Mouse (Mus musculus): ENCODE measurements around the gene Gm13272. TPM values are rescaled to one million over a fixed set of nuclear protein-coding genes. Genes with fewer than 3 reads are reported as not detected.
A peak's percentile ranks its signal among the peaks of the same experiment; 100 is the strongest.
"Not testable (repeated sequence)": the region's sequence is repeated elsewhere in the genome, so short reads cannot be mapped to it uniquely, and the experiment has no call there.

Gm13272 gene
- polyA plus RNA-seq (2014; fragmentation: Nextera tagmentation; extraction: Ambion mirVana) = not detected in 2 replicates

- H3K36me3 ChIP-seq (ENCODE audit: control insufficient read depth, insufficient read depth, low read length); H3K9ac ChIP-seq (replicated peaks; ENCODE audit: low read depth, low read length); H3K4me3 ChIP-seq (ENCODE audit: low read depth, low read length); H3K4me2 ChIP-seq (replicated peaks; ENCODE audit: low read depth, low read length); H3K9me3 ChIP-seq (ENCODE audit: control insufficient read depth, low read depth, low read length); H3K27me3 ChIP-seq (ENCODE audit: control insufficient read depth, insufficient read depth, low read length); H3K4me1 ChIP-seq (ENCODE audit: control insufficient read depth, insufficient read depth, low read length); H3K27ac ChIP-seq (ENCODE audit: low read length); ATAC-seq (ENCODE audit: insufficient number of reproducible peaks, insufficient read depth, low FRiP score, low read depth): not testable (repeated sequence)
- no CpG with 5 or more reads among the region's 29 CpGs for WGBS
Measured at GRCm38 (mm10) chr4:88779550-88779949, at the start of gene Gm13272. Gm13272 (plus strand) TSS chr4:88779850.

- H3K27ac ChIP-seq (ENCODE audit: low read length) = no peak overlapping the region
- no peak overlapping the region for H3K4me2 ChIP-seq (replicated peaks; ENCODE audit: low read depth, low read length)
- no peaks in the 10 kb centered on the region for H3K36me3 ChIP-seq (ENCODE audit: control insufficient read depth, insufficient read depth, low read length)
- 7% methylated on average over 2 of the region's 2 CpGs for WGBS
- H3K27me3 ChIP-seq (ENCODE audit: control insufficient read depth, insufficient read depth, low read length) = no peaks in the 10 kb centered on the region
- no peaks in the 10 kb centered on the region for H3K9me3 ChIP-seq (ENCODE audit: control insufficient read depth, low read depth, low read length)
- no peak for ATAC-seq (ENCODE audit: insufficient number of reproducible peaks, insufficient read depth, low FRiP score, low read depth)
- H3K9ac ChIP-seq (replicated peaks; ENCODE audit: low read depth, low read length) = no peak overlapping the region
- no peak overlapping the region for H3K4me3 ChIP-seq (ENCODE audit: low read depth, low read length)
- H3K4me1 ChIP-seq (ENCODE audit: control insufficient read depth, insufficient read depth, low read length) = no peaks in the 10 kb centered on the region
Measured at GRCm38 (mm10) chr4:88738480-88738879, 41.2 kb upstream of the Gm13272 start.

- Histone ChIP-seq H3K9me3 (ENCODE audit: control insufficient read depth, low read depth, low read length) (no peaks in the 10 kb centered on the region), H3K4me3 (ENCODE audit: low read depth, low read length) (no peak overlapping the region), H3K36me3 (ENCODE audit: control insufficient read depth, insufficient read depth, low read length) (no peaks in the 10 kb centered on the region), H3K27me3 (ENCODE audit: control insufficient read depth, insufficient read depth, low read length) (no peaks in the 10 kb centered on the region), H3K4me2 (replicated peaks; ENCODE audit: low read depth, low read length) (no peak overlapping the region), H3K27ac (ENCODE audit: low read length) (no peak overlapping the region), H3K9ac (replicated peaks; ENCODE audit: low read depth, low read length) (no peak overlapping the region), H3K4me1 (ENCODE audit: control insufficient read depth, insufficient read depth, low read length) (no peaks in the 10 kb centered on the region)
- 91% methylated on average over 6 of the region's 6 CpGs for WGBS
- ATAC-seq (ENCODE audit: insufficient number of reproducible peaks, insufficient read depth, low FRiP score, low read depth) = no peak
Measured at GRCm38 (mm10) chr4:88739036-88739435, 40.6 kb upstream of the Gm13272 start.

GRCm38 (mm10) chr4:88741426-88741825, 38.2 kb upstream of the Gm13272 start:
- Histone ChIP-seq H3K36me3 (ENCODE audit: control insufficient read depth, insufficient read depth, low read length) (no peaks in the 10 kb centered on the region), H3K9me3 (ENCODE audit: control insufficient read depth, low read depth, low read length) (no peaks in the 10 kb centered on the region), H3K27ac (ENCODE audit: low read length) (no peak overlapping the region), H3K4me1 (ENCODE audit: control insufficient read depth, insufficient read depth, low read length) (no peaks in the 10 kb centered on the region), H3K27me3 (ENCODE audit: control insufficient read depth, insufficient read depth, low read length) (no peaks in the 10 kb centered on the region), H3K4me2 (replicated peaks; ENCODE audit: low read depth, low read length) (no peak overlapping the region), H3K4me3 (ENCODE audit: low read depth, low read length) (no peak overlapping the region), H3K9ac (replicated peaks; ENCODE audit: low read depth, low read length) (no peak overlapping the region)
- 88% methylated on average over 4 of the region's 4 CpGs for WGBS
- no peak for ATAC-seq (ENCODE audit: insufficient number of reproducible peaks, insufficient read depth, low FRiP score, low read depth)

- no peak overlapping the region for H3K9ac ChIP-seq (replicated peaks; ENCODE audit: low read depth, low read length)
Measured at GRCm38 (mm10) chr4:88742771-88743371, 36.8 kb upstream of the Gm13272 start.

GRCm38 (mm10) chr4:88744207-88744606, 35.4 kb upstream of the Gm13272 start:
- no peak for ATAC-seq (ENCODE audit: insufficient number of reproducible peaks, insufficient read depth, low FRiP score, low read depth)
- H3K36me3 ChIP-seq (ENCODE audit: control insufficient read depth, insufficient read depth, low read length) = no peaks in the 10 kb centered on the region
- no peak overlapping the region for H3K9ac ChIP-seq (replicated peaks; ENCODE audit: low read depth, low read length)
- 71% methylated on average over 3 of the region's 3 CpGs for WGBS
- H3K27me3 ChIP-seq (ENCODE audit: control insufficient read depth, insufficient read depth, low read length) = no peaks in the 10 kb centered on the region
- no peak overlapping the region for H3K27ac ChIP-seq (ENCODE audit: low read length)
- no peaks in the 10 kb centered on the region for H3K4me1 ChIP-seq (ENCODE audit: control insufficient read depth, insufficient read depth, low read length)
- no peaks in the 10 kb centered on the region for H3K9me3 ChIP-seq (ENCODE audit: control insufficient read depth, low read depth, low read length)
- H3K4me3 ChIP-seq (ENCODE audit: low read depth, low read length) = no peak overlapping the region
- no peak overlapping the region for H3K4me2 ChIP-seq (replicated peaks; ENCODE audit: low read depth, low read length)

More at GRCm38 (mm10) chr4:88742771-88743371, 36.8 kb upstream of the Gm13272 start:
- WGBS = 58% methylated on average over 7 of the region's 7 CpGs
- no peak overlapping the region for H3K4me2 ChIP-seq (replicated peaks; ENCODE audit: low read depth, low read length)
- H3K4me1 ChIP-seq (ENCODE audit: control insufficient read depth, insufficient read depth, low read length) = no peaks in the 10 kb centered on the region
- no peak for ATAC-seq (ENCODE audit: insufficient number of reproducible peaks, insufficient read depth, low FRiP score, low read depth)
- H3K4me3 ChIP-seq (ENCODE audit: low read depth, low read length) = no peak overlapping the region
- no peaks in the 10 kb centered on the region for H3K36me3 ChIP-seq (ENCODE audit: control insufficient read depth, insufficient read depth, low read length)
- peak overlapping the region; percentile 35; the same call in 1 of the 2 replicates for H3K27ac ChIP-seq (ENCODE audit: low read length)
- no peaks in the 10 kb centered on the region for H3K9me3 ChIP-seq (ENCODE audit: control insufficient read depth, low read depth, low read length)
- H3K27me3 ChIP-seq (ENCODE audit: control insufficient read depth, insufficient read depth, low read length) = no peaks in the 10 kb centered on the region

GRCm38 (mm10) chr4:88749926-88750325, 29.7 kb upstream of the Gm13272 start:
- Histone ChIP-seq H3K9me3 (ENCODE audit: control insufficient read depth, low read depth, low read length) (no peaks in the 10 kb centered on the region), H3K4me1 (ENCODE audit: control insufficient read depth, insufficient read depth, low read length) (no peaks in the 10 kb centered on the region), H3K27me3 (ENCODE audit: control insufficient read depth, insufficient read depth, low read length) (no peaks in the 10 kb centered on the region), H3K4me3 (ENCODE audit: low read depth, low read length) (no peak overlapping the region), H3K4me2 (replicated peaks; ENCODE audit: low read depth, low read length) (no peak overlapping the region), H3K36me3 (ENCODE audit: control insufficient read depth, insufficient read depth, low read length) (no peaks in the 10 kb centered on the region), H3K9ac (replicated peaks; ENCODE audit: low read depth, low read length) (no peak overlapping the region), H3K27ac (ENCODE audit: low read length) (no peak overlapping the region)
- no peak for ATAC-seq (ENCODE audit: insufficient number of reproducible peaks, insufficient read depth, low FRiP score, low read depth)
- WGBS = 50% methylated on average over 6 of the region's 6 CpGs

- ATAC-seq (ENCODE audit: insufficient number of reproducible peaks, insufficient read depth, low FRiP score, low read depth); H3K27me3 ChIP-seq (ENCODE audit: control insufficient read depth, insufficient read depth, low read length); H3K4me3 ChIP-seq (ENCODE audit: low read depth, low read length); H3K9me3 ChIP-seq (ENCODE audit: control insufficient read depth, low read depth, low read length); H3K9ac ChIP-seq (replicated peaks; ENCODE audit: low read depth, low read length); H3K27ac ChIP-seq (ENCODE audit: low read length); H3K36me3 ChIP-seq (ENCODE audit: control insufficient read depth, insufficient read depth, low read length); H3K4me2 ChIP-seq (replicated peaks; ENCODE audit: low read depth, low read length); H3K4me1 ChIP-seq (ENCODE audit: control insufficient read depth, insufficient read depth, low read length): not testable (repeated sequence)
- 67% methylated on average over 15 of the region's 15 CpGs for WGBS
Measured at GRCm38 (mm10) chr4:88754818-88755340, 24.8 kb upstream of the Gm13272 start, which contains the start of gene Gm13271. Gm13271 (plus strand) TSS chr4:88754868.

All from stomach, embryonic 14.5 days (tissue).